Mouse (Mus musculus): ENCODE data around the gene Kitl. TPM values are rescaled to one million over a fixed set of nuclear protein-coding genes. Genes with fewer than 3 reads are reported as not detected.
A peak's percentile ranks its signal among the peaks of the same experiment; 100 is the strongest.

The Kitl gene
- total RNA-seq (2021): 10 to 100 TPM; 49.8 to 61.9 TPM

DNA sequence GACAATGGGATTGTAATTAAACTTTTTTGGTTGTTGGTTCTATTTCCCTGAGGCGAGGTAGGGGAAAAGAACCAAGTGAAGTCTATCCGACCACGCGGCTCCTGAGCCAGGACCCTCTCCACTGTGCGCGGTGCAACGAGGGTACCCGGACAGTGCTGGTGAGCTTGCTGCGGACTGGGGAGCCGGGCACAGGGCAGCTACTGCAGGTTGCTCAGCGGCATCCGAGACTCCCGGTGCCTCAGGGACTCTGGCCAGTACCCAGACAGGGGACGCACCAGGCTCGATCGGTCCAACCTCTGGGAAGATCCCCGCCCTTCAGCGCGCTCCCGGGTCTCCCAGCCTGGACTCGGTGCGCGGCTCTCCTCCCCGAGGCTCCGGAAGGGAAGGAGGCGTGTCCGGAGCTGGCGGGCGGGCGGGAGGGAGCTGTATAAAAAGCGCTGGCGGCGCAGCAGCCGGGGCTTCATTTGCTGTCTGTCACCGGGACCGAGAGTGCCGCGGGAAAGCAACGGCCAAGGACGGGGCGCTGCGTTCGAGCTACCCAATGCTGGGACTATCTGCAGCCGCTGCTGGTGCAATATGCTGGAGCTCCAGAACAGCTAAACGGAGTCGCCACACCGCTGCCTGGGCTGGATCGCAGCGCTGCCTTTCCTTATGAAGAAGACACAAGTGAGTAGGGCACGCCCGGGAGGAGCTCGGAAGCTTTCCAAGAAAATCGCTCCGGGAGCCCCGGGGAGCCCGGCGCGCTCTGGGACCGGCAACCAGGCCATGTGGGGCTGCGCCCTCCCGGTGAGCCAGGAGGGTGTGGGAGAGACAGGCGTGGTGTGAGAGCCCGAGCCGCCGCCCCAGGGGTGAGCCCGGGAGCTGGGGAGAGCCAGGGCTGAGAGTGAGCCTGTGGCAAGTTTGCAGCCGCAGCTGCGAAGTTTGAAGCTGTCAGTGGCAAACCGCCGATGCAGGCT is at the start of gene Kitl:
TSS of gene Kitl (plus strand) at position 261 of the 956 bp plus-strand sequence.
- intact Hi-C loops (cut with DNase I): loop anchor here (2.0 to 5.0 kb wide), 5 partner anchors 39 to 373 kb away; no protein-coding TSS in a partner anchor
- DNase-seq (ENCODE audit: low spot score in 2 of 2): peak; percentile 76 to 78

DNA sequence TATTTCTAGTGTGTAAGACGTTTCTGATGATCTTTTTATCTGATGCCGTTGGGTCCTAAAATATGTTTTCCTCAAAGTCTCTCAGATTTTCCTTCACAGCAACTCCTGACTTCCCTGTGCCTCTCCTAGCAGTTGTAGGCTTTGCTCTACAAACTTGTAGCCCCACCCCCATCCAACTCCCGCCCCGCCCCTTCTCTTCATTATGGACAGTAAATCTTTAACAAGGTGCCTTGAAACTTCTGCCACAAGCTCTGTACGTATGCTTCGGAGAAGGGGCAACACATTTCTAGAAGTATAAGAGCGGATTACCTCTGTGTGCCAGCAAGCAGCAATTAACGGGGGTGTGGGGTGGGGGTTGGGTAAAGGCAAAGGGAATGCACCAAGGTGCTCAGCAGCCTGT is 42.6 kb upstream of the Kitl start:
- intact Hi-C loops (cut with DNase I): no loop called here
- DNase-seq (ENCODE audit: low spot score in 2 of 2): no peak

DNA sequence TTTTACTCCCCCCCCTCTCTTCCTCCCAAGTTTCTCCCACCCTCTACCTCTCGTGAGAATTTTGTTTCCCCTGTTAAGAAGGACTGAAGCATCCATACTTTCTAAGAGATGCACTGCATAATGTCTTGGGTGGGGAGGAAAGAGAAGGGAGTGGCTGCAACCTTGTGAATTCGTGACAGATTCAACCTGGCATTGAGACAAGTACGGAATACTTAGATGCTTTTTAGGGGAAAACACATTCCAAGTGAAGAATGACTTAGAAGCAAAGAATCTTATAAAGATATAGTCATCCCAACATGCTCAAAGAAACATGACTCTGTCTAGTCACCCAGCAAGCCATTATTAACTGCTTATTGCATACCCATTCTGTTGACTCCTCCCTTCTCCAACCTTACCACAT is 35.3 kb upstream of the Kitl start:
- intact Hi-C loops (cut with DNase I): no loop called here

DNA sequence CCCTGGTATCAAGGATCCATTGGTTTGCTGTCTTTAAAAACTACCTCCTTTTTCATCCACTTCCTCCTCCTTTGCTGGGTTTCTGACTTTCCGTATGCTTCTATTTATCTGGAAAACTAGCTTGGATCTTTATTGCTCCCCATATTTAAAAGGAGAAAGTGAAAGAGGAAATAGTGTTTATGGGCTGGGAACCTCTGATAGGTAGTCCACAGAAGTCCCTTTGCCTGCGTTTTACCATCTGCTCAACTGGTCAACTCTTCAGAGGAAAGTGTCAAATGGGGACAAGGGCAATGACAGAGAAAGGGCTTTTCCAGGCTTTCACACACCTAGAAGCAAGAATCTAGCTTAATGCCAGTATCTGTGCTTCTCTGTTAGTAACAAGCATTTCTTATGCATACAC is 34.5 kb upstream of the Kitl start:
- intact Hi-C loops (cut with DNase I): no loop called here
- DNase-seq (ENCODE audit: low spot score in 2 of 2): no peak

More for the DNA sequence above, 35.3 kb upstream of the Kitl start:
- DNase-seq (ENCODE audit: low spot score in 2 of 2): no peak

DNA sequence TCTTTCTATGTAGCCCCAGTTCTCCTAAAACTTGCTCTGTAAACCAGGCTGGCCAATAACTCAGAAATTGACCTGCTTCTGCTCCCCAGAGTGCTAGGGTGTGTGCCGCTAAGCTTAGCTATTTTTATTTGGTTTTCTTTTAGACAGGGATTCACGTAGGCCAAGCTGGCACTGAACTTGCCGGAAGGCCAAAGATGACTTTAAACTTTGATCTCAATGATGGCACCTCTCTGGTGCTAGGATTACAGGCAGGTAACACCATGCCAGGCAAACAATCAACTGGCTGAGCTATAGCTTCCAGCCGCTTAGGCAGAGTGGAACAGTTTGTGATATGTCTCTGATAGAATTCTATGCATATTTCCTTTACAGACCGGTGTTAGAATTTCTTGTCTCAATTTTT is 33.5 kb upstream of the Kitl start:
- intact Hi-C loops (cut with DNase I): no loop called here
- no peak for DNase-seq (ENCODE audit: low spot score in 2 of 2)

DNA sequence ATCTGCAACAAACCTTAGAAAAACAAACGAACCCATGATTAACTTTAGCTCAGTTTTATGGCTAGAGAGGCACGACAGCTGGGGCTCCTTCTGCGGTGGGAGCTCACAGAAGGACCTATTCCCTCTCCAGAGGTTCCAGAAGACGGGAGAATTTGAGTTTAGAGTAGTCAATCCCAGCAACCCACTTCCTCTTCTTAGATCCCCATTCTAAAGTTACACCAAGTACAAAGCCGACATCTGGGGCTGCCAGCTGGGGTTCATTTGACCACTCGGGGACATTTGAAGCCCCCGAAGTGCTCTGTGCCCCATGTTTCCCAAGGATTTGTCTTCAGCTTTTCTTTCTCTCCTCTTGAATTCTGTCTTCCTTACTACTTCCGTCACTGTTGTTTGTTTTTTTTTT is 28.7 kb upstream of the Kitl start:
- DNase-seq (ENCODE audit: low spot score in 2 of 2): no peak
- intact Hi-C loops (cut with DNase I): no loop called here

DNA sequence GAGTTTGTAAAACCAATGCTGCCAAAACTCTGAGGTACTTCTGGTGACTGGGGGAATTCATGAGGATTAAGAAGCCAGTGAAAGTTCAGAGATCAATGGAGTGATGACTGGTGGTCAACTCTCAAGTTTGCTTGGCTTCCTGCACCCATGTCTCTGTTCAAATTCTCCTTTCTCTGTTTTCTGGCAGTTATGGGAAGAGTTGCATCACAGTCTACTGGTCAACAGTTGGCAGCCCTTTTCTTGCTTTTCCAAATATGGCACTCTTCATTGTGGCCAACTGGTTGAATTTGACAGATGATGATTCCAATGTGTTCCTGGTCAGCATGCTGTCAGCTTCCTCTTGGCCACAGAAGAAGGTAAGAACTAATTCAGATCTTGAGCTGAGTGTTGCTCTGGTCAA is 25.7 kb upstream of the Kitl start:
- intact Hi-C loops (cut with DNase I): no loop called here
- DNase-seq (ENCODE audit: low spot score in 2 of 2): no peak

DNA sequence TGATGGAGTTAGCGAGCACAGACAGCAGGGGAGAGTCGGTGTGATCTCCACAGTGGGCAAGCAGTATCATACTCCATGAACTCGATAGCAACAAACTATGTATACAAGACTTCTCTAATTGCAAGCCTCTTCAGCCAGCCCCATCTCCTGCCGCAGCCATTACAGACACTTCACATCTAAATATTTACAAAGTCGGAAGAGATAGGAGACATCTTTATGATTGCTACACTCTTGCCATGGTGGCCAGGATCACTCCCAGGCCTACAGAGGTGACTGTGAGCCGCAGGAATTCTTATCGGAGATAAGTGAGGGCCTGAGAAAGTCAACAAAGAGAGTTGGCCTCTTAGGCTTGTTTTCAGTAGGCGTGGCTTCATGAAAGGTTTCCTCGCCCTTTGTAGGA is 23.3 kb upstream of the Kitl start:
- intact Hi-C loops (cut with DNase I): no loop called here
- DNase-seq (ENCODE audit: low spot score in 2 of 2): no peak

DNA sequence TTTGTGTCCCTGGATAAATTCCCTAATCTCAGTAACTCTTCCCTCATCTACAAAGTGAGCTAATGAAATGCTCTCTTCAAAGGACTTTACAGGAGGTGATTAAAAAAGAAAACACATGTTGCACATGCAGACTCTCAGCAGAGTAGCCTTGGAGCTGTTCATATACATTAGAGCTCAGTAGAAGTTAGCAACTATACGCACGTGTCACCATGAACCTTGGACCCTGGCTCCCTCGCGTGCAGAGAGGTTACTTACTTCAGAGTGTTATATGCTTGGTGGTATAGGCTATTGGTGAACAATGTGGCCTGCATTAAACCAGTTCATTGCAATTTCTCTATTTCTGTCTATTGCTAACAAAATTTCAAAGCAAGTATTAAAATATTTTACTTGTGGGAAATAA is 14.0 kb upstream of the Kitl start:
- intact Hi-C loops (cut with DNase I): no loop called here
- DNase-seq (ENCODE audit: low spot score in 2 of 2): no peak

DNA sequence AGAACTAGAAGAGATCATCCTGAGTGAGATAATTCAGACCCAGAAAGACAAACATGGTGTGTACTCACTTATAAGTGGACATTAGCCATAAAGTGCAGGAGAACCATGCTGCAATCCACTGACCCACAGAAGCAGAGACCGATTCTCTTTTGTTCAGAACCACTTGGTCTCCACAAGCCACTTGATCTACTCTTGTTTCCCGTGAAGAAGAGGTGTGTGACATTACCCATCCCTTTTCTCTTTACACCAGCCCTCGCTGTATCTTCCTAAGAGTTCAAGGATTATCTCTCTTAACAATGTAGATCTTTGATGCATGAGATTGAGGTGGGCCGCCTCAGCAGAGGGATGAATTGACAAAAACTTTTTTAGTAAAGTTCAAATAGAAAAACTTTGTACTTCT is 11.6 kb upstream of the Kitl start:
- no peak for DNase-seq (ENCODE audit: low spot score in 2 of 2)
- intact Hi-C loops (cut with DNase I): no loop called here

DNA sequence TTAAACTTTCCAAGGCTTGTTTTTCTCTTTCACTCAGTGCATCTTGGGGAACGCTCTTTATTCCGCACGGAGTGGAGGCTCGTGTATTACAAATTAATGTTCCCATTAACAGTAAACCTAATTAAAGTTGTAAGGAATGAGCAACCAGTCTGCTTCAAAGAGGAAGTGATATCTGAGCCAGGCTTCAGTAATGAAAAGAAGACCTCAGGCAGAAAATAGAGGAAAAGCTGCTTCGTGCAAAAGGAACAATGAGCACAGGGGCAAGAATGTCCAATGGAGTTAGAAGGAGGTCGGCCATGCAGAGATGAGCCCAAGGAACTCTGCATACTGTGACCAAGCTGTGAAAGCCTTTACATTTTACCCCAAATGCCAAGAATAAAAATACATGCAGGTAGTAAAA is 5.7 kb upstream of the Kitl start:
- intact Hi-C loops (cut with DNase I): no loop called here
- DNase-seq (ENCODE audit: low spot score in 2 of 2): no peak

DNA sequence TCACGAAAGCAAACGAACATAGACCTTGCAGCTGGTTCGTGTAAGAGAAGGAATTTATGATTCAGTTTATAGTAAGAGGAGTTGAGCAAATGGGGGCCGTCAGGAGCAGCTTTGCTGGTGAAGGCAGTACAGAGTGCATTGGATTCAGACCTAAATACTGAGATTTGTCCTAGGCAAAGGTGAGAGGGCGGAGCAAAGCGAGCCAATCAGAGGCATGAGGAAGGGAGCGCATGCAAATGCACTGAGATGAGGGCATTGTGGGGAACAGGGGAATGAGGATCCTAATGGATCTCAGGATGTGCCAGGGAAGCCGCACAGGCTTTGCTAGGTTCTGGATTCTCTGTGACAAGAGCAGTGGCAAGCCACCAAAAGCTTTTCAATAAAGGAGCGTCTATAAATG is 5.1 kb upstream of the Kitl start:
- intact Hi-C loops (cut with DNase I): no loop called here
- no peak for DNase-seq (ENCODE audit: low spot score in 2 of 2)

DNA sequence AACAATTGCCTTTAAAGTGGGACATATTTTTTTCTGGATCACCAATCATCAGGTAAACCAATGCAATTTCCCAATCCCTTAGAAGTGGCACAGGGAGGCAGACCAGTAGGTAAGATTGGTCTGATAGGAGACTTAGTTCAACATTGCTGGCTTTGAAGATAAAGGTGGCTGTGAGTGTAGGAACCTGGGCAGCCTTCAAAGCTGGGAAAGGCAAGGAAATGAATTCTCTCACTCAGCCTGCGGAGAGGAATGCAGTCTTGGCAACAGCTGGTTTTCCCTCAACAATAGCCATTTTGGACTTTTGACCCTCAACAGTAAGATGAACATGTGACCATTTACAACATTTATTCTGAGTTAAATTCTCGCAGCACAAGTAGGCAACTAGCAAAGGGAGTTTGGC is 1.3 kb upstream of the Kitl start:
- intact Hi-C loops (cut with DNase I): no loop called here
- DNase-seq (ENCODE audit: low spot score in 2 of 2): no peak

DNA sequence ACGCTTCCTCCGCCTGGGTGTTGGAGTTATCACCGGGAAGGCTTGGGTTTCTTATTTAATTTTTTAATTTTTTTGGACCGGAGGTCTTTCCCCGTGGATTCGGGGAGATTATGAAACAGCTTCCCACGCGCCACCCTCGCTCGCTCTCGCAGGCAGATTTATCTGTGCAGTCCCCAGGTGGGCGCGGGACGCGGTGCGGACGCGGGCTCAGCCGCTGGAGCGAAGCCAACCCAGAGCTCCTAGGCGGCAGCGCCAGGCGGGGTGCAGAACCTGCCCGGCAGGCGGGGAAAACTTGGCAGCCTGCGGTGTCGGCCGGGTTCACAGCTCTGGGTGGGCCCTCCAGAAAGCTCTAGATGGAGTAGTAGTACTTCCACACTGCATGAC is 888 bp downstream of the Kitl start:
- intact Hi-C loops (cut with DNase I): loop anchor here (2.0 to 5.0 kb wide), 5 partner anchors 38 to 374 kb away; no protein-coding TSS in a partner anchor
- peak; percentile 84 to 87 for DNase-seq (ENCODE audit: low spot score in 2 of 2)

DNA sequence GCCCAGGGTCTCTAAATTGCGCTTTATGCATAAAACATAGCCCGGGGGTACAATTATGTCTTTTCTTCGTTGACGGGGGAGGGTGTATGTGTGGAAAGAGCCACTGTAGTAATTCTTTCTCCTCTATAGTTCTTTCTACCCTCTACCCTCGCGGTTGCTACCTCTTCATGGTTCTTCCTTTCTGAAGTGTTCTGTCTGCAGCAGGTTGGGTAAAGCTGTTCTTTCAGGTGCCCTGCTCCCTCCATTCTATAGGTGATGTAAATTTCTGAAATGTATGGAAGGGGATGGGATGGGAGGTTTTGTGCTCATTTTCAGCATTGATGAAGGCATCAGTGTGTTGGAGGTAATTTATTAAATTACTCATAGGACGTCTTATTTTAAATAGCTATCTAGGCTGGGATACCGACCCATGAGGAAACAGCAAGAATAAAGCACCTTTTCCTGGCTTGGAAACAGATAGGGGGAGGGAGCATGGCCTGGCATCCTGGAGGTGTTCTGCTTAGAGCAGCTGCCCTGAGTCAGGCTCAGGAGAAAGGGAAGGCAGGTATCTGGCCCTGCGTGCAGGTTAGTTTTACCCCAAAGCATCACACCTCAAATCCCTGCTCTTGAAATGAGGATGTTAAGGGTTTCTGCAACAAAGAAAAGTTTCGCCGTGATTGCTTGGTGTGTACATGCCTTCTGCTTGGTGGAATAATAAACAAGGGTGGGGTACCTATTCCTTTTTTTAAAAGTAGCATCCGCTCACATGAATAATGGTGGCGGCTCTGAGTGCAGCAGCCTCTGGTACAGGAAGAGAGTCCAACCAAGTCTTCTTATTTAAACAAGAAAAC is 1.7 kb downstream of the Kitl start:
- intact Hi-C loops (cut with DNase I): loop anchor here (2.0 to 5.0 kb wide), 5 partner anchors 38 to 375 kb away; no protein-coding TSS in a partner anchor

DNA sequence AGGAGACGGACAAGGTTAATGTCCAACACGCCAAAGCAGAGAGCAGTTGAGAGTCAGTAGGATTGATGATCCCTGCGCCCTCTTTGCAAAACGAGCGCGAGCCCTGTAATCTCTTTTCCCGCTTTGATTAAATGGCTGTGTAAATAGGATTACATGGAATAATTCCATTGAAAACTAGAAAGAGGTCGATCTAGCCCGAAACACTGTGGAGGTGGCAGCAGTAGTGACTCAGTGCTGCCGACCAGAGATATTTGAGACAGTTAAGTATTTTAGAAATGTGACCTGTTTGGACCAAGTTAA is 2.3 kb downstream of the Kitl start:
- intact Hi-C loops (cut with DNase I): loop anchor here (2.0 to 5.0 kb wide), 5 partner anchors 37 to 375 kb away; no protein-coding TSS in a partner anchor
- peak in 1 of 2 experiments; percentile 11 for DNase-seq (ENCODE audit: low spot score in 2 of 2)

More for the DNA sequence above, 1.7 kb downstream of the Kitl start:
- no peak for DNase-seq (ENCODE audit: low spot score in 2 of 2)

DNA sequence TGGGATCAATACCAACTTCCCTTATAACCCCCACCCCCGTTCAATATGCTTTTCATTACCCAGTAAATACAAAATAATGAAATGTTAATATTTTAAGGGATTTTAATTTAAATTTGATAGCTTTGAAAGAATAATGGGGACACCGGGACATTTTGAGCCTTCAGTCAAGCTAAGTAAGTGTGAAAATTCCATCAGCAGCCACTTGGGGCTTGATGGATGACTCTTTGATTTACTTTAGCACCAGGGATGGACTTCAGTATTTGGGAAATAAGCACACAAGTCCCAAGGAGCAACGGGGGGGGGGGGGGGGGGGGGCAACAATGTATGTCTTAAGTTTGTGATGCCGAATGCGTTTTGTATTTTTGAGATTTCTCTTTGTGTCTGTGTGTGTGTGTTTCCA is 3.1 kb downstream of the Kitl start:
- no peak for DNase-seq (ENCODE audit: low spot score in 2 of 2)
- intact Hi-C loops (cut with DNase I): loop anchor here (5.0 kb wide), 4 partner anchors 49 to 376 kb away; no protein-coding TSS in a partner anchor

DNA sequence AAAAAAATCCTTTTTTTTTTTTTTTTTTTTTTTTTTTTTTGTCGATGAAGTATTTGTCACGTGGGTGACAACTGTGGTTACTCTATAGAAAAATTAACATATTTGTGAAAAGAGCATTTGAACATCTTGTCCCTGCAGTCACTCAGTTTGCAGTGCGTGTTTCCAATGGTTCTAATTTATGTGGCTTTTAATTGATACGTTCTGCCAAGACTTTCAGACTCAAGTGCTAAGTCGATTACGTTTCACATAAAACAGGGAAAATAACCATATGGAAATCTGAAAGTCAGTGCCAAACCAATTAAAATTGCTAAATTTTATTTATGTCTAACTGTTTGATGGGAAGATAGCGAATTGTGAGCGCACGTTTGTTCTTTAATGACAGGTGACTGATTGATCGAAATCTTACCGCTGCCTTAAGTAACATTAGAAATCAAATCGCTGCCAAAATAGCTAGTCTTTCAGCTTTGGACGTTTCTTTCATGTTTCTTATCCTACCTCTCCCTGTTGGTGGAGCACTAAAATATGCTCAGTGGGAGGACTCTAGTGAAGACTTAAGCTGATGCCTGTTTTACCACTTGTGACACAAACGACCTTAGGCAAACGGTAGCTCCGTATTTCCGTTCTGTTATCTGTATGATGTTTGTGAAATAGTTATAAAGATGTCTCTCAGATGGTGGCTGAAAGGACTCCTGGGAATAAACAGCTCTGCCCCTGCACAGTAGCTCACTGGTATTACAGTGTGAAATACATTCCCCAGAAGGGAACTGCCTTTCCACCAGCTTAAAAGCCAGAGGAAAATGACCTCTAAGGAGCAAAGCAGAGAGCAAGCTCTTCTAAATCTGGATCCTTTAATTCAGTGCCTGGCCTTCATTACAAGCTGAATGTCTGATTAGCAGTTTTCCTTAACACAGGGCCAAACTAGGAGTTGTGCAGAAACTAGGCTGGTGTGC is 4.1 kb downstream of the Kitl start:
- intact Hi-C loops (cut with DNase I): loop anchor here (5.0 kb wide), 4 partner anchors 48 to 377 kb away; no protein-coding TSS in a partner anchor
- DNase-seq (ENCODE audit: low spot score in 2 of 2): no peak

DNA sequence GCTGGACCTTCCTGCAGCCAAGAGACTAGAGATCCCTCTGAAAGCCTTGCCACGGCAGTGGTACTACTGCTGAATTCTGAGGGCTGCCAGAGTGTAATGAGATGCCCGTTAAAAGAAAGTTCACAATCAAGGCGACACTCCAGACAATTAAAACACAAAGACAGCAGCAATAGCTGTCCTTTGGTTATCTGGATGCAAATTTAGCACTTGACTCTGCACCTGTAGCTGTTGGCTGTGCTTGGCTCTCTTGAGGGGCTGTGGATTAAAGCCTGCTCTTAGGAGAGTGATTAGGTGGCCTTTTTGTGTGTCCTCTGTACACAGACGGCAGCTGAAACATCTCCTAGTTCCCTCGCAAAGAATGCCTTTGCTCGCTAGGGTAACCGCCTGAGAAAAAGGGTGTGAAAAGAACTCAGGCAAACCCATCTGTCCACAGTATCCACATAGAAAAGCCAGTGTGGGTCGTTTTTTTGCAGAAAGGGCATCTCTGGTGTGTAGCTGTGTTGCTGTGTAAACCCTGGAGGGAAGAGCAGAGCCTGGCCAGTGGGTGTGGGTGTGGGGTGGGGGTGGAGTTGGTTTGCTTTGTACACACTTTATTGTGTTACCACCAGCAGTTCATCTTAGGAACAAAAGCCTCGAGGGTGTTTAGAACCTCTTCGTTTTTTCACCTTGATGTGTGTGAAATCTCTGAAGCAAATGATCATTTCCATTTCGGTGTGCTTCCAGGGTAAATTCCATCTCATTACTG is 6.8 kb downstream of the Kitl start:
- intact Hi-C loops (cut with DNase I): no loop called here
- DNase-seq (ENCODE audit: low spot score in 2 of 2): no peak
